Mouse (Mus musculus) heart, embryonic 11.5 days (tissue): ENCODE measurements around the gene Pdss2. TPM values are rescaled to one million over a fixed set of nuclear protein-coding genes. Genes with fewer than 3 reads are reported as not detected.
"Not testable (repeated sequence)": the region's sequence is repeated elsewhere in the genome, so short reads cannot be mapped to it uniquely, and the experiment has no call there.

Experiments
- ATAC-seq: fragments of 200-750 bp; cut with Nextera tagmentation; replicated peaks from 2 replicates; pipeline ENCODE4 v1.8.0; 2017; ENCODE audit warnings: moderate library complexity; ENCODE audit not compliant: insufficient number of reproducible peaks, low FRiP score, low TSS enrichment
- H3K27ac ChIP-seq: fragments of 300-500 bp; sonication (generic); 2 replicates; pipeline ENCODE4 v1.5.1; 2014; ENCODE audit warnings: mild to moderate bottlenecking, low read depth, low read length
- H3K27me3 ChIP-seq: fragments of 300-500 bp; sonication (generic); 2 replicates; pipeline ENCODE4 v1.6.1; 2014; ENCODE audit warnings: mild to moderate bottlenecking, low read length, mixed read lengths; ENCODE audit not compliant: control insufficient read depth, insufficient read depth
- H3K36me3 ChIP-seq: fragments of 300-500 bp; sonication (generic); 2 replicates; pipeline ENCODE4 v1.6.1; 2014; ENCODE audit warnings: mild to moderate bottlenecking, low read length, moderate library complexity, mixed read lengths; ENCODE audit not compliant: control insufficient read depth, insufficient read depth
- H3K4me1 ChIP-seq: fragments of 300-500 bp; sonication (generic); 2 replicates; pipeline ENCODE4 v1.6.1; 2014; ENCODE audit warnings: low read length; ENCODE audit not compliant: control insufficient read depth, insufficient read depth
- H3K4me2 ChIP-seq: fragments of 300-500 bp; sonication (generic); 2 replicates; pipeline ENCODE4 v1.6.1; 2014; ENCODE audit warnings: mild to moderate bottlenecking, moderate library complexity
- H3K4me3 ChIP-seq: fragments of 300-500 bp; sonication (generic); 2 replicates; pipeline ENCODE4 v1.5.1; 2014; ENCODE audit warnings: low read depth, low read length
- H3K9ac ChIP-seq: fragments of 300-500 bp; sonication (generic); 2 replicates; pipeline ENCODE4 v1.6.1; 2014; ENCODE audit warnings: mild to moderate bottlenecking, low read depth, low read length, moderate library complexity
- H3K9me3 ChIP-seq: fragments of 300-500 bp; sonication (generic); replicated peaks from 2 replicates; pipeline ENCODE4 v1.6.1; 2016; ENCODE audit warnings: low read length; ENCODE audit not compliant: control insufficient read depth
- WGBS: fragments of 180-500 bp; shearing (Covaris S2); extraction: QIAGEN DNeasy Blood & Tissue Kit; methylation state at CpG from one replicate; pipeline ENCODE4 v1.1.7; 2014; ENCODE audit not compliant: insufficient replicate concordance; 5-methylcytosine and 5-hydroxymethylcytosine counted together
- polyA plus RNA-seq: library from polyadenylated mRNA; unstranded; fragments of >200 nt; fragmentation: Nextera tagmentation; extraction: Ambion mirVana; gene quantifications from 2 replicates; pipeline ENCODE4 v1.2.1, GENCODE M21; 2014

Gene Pdss2
- polyA plus RNA-seq, 1 experiment from 2014 or later, result 10.6 TPM

DNA sequence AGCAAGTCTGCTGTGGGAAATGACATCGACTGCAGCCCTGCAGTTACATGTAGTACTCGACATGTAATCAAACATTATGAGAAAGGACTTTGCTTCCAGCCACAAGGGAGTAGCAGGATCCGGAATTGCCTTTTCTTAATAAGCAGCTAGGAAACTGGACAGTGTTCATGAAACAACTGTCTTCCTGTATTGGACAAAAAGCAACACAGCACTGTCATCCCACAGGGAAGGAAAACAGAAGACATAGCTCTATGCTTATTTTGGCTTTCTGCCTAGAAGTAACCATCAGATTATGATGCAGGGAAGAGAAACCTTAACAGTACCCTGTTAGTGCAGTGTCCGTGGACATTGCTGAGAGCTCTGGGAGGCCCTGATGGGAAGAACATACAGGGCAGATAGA lies 31.0 kb downstream of the Pdss2 start:
- Histone ChIP-seq H3K27ac (no peak overlapping the region; the same call in 1 of the 2 replicates), H3K4me3 (no peak overlapping the region), H3K4me1 (peaks cover 10% of the 10 kb centered on the region; the same call in 1 of the 2 replicates), H3K36me3 (no peaks in the 10 kb centered on the region), H3K9me3 (no peaks in the 10 kb centered on the region), H3K4me2 (no peak overlapping the region), H3K9ac (no peak overlapping the region), H3K27me3 (no peaks in the 10 kb centered on the region)
- WGBS, result 43% methylated on average over 4 of the region's 4 CpGs
- no peak; the same call in 1 of the 2 replicates for ATAC-seq

- WGBS, result no CpG with 5 or more reads among the region's 1 CpGs
- not testable (repeated sequence) for ATAC-seq, H3K4me1 ChIP-seq, H3K27ac ChIP-seq, H3K4me2 ChIP-seq, H3K9me3 ChIP-seq, H3K9ac ChIP-seq, H3K27me3 ChIP-seq, H3K4me3 ChIP-seq, H3K36me3 ChIP-seq
Observed at GRCm38 (mm10) chr10:43256965-43257364, 35.7 kb downstream of the Pdss2 start.

- not testable (repeated sequence) for H3K27ac ChIP-seq, H3K27me3 ChIP-seq, H3K9me3 ChIP-seq, H3K4me1 ChIP-seq, ATAC-seq, H3K4me3 ChIP-seq, H3K9ac ChIP-seq, H3K36me3 ChIP-seq, H3K4me2 ChIP-seq
- WGBS, result 23% methylated on average over 8 of the region's 8 CpGs
Observed at GRCm38 (mm10) chr10:43257500-43257899, 36.2 kb downstream of the Pdss2 start.

- ATAC-seq, result no peak
- no peak overlapping the region for H3K4me3 ChIP-seq
- no peak overlapping the region for H3K9ac ChIP-seq
- WGBS, result 84% methylated on average over 2 of the region's 2 CpGs
- no peaks in the 10 kb centered on the region for H3K9me3 ChIP-seq
- H3K4me2 ChIP-seq, result no peak overlapping the region
- no peaks in the 10 kb centered on the region for H3K36me3 ChIP-seq
- no peak overlapping the region for H3K27ac ChIP-seq
- no peaks in the 10 kb centered on the region for H3K4me1 ChIP-seq
- no peaks in the 10 kb centered on the region for H3K27me3 ChIP-seq
Observed at GRCm38 (mm10) chr10:43271318-43271717, 50.0 kb downstream of the Pdss2 start.

- H3K4me2 ChIP-seq, result no peak overlapping the region
- ATAC-seq, result no peak
- WGBS, result 81% methylated on average over 4 of the region's 4 CpGs
Observed at GRCm38 (mm10) chr10:43272381-43272780, 51.1 kb downstream of the Pdss2 start.

GRCm38 (mm10) chr10:43273057-43273456 lies 51.8 kb downstream of the Pdss2 start:
- 82% methylated on average over 3 of the region's 3 CpGs for WGBS
- Histone ChIP-seq H3K4me2 (no peak overlapping the region), H3K27ac (no peak overlapping the region), H3K27me3 (no peaks in the 10 kb centered on the region), H3K9ac (no peak overlapping the region), H3K36me3 (no peaks in the 10 kb centered on the region), H3K4me3 (no peak overlapping the region), H3K4me1 (no peaks in the 10 kb centered on the region), H3K9me3 (no peaks in the 10 kb centered on the region)
- no peak for ATAC-seq

More at GRCm38 (mm10) chr10:43272381-43272780, 51.1 kb downstream of the Pdss2 start:
- Histone ChIP-seq H3K27ac (no peak overlapping the region), H3K36me3 (no peaks in the 10 kb centered on the region), H3K4me3 (no peak overlapping the region), H3K27me3 (no peaks in the 10 kb centered on the region), H3K9ac (no peak overlapping the region), H3K9me3 (no peaks in the 10 kb centered on the region), H3K4me1 (no peaks in the 10 kb centered on the region)

DNA sequence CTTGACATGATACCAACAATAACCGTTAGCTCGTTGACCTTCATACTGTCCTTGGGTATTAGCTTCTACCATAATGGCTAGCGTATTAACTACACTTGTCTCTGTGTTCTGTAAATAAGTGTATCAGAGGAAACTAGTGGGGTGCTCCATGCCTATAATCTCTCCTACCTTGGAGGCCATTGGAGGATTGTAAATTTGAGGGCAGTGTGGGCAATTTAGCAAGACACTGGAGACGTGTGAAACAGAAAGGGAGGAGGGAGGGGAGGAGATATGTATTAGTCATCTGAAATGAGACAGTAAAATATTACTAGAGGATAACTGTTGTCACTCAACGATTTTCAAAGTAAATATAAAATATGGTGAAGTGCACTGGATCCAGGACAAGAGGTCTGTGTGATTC lies 54.2 kb downstream of the Pdss2 start:
- Histone ChIP-seq H3K36me3 (no peaks in the 10 kb centered on the region), H3K4me2 (no peak overlapping the region), H3K9me3 (no peaks in the 10 kb centered on the region), H3K9ac (no peak overlapping the region), H3K27me3 (no peaks in the 10 kb centered on the region), H3K27ac (no peak overlapping the region), H3K4me1 (no peaks in the 10 kb centered on the region), H3K4me3 (no peak overlapping the region)
- no peak for ATAC-seq
- 83% methylated on average over 5 of the region's 5 CpGs for WGBS

- no peak for ATAC-seq
- H3K9ac ChIP-seq, result no peak overlapping the region
- no peaks in the 10 kb centered on the region for H3K9me3 ChIP-seq
- H3K4me2 ChIP-seq, result no peak overlapping the region
- H3K27me3 ChIP-seq, result no peaks in the 10 kb centered on the region
- H3K4me1 ChIP-seq, result no peaks in the 10 kb centered on the region
- H3K4me3 ChIP-seq, result no peak overlapping the region
- WGBS, result 84% methylated on average over 1 of the region's 1 CpGs
- no peaks in the 10 kb centered on the region for H3K36me3 ChIP-seq
- no peak overlapping the region for H3K27ac ChIP-seq
Observed at GRCm38 (mm10) chr10:43276116-43276659, 54.9 kb downstream of the Pdss2 start.
